Mouse (Mus musculus) CD4-positive, CD25-positive, alpha-beta regulatory T cell (primary cell): ENCODE data around the gene Tmem192. TPM values are rescaled to one million over a fixed set of nuclear protein-coding genes. Genes with fewer than 3 reads are reported as not detected.

Experiments used
- polyA plus RNA-seq: library from polyadenylated mRNA; unstranded; fragments of 100-300 nt; shearing (Covaris generic); gene quantifications from one replicate; pipeline ENCODE4 v1.2.1, GENCODE M21; 2017

Gene Tmem192
- 87.3 TPM for polyA plus RNA-seq

DNA sequence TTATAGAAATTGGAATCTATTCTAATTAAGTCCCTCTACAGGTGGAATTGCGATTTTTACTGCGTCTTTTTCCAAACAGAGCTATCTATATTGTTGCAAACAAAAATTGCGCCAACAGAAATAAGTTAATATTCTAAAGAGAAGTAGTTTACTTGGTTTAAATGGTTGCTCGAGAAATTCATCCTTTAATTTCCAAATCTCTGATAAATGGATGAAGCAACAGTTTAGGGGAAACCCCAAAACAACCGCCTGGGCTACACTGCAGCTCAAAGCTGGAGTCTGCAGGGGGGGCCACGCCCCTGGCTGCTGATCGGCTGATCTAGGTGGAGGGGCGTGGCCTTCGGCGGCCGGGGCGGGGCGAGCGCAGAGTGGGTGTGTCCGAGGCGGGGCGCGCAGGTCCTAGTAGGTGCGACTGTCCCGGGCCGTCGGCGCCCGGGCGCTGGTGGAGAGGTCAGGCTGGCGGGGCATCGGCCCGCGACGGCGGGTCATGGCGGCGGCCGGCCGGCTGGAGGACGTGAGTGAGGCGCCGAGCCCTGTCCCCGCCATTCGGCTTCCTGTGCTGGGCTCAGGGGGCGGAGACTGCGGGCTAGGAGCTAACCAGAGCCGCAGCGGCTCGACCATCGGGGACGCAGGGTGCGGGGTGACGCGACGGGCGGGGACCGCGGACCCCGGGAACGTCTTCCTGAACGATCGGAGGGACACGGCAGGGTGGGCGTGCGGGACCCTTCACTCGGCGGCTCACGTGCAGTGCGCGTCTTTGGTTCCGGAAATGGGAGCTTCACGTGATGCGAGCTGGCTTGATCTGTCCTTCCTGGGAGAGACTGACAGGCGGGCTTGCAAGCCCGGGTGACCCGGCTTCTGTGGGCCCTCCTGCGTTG, at the start of gene Tmem192:
TSS of gene Tmem192 (plus strand) at position 366 of the 878 bp plus-strand sequence.

DNA sequence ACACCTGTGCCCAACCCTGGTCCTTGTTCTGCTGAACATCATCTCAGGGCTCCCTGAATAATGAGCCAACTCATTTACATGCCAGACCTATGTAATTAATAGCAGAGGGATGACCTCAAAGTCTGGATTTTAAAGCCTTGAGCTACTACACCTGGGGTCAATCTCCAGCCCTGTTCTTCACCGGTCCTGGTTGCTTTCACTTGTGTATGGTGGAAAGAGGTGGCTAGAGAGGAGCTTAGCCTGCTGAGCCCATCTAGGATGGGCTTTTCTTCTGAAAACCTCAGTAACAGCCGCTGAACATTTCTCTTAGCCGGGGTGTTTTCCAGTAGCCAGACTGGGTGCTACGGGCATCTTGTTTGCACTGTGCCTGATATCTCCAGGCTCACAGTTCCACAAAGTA, 40.7 kb downstream of the Tmem192 start, which contains the start of gene Trim75:
TSS of gene Trim75 (minus strand) at position 101 of the 400 bp plus-strand sequence.

DNA sequence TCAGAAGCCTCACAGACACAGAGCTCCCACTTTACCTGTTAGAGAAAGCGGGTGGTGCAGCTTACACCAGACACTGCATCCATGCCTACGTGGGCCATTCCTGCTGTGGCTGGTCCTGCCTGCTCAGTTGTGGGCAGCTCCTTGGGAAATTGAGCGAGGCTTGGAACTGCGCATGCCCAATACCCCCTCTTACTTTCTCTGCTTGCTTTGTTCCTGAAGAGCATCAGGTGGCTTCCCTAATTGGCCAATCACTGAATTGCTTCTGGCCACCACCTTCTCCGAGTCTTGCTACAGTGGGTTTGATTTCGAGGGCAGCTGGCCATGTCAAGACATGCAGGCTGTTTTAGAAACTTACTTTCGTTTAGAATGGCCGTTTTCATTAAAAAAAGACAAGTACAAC, 71.4 kb downstream of the Tmem192 start, which contains the start of the genes Trim61 and Trim60:
TSS of gene Trim61 (minus strand) at position 101 of the 400 bp plus-strand sequence.
TSS of gene Trim60 (minus strand) at position 162 of the 400 bp plus-strand sequence.

Other genes with a start within 250 kb of the Tmem192 start
- gene Msmo1, start 213.4 kb upstream of the Tmem192 start, polyA plus RNA-seq, result 61.7 TPM
- 21.1 TPM for gene Klhl2, start 97.2 kb upstream of the Tmem192 start, polyA plus RNA-seq
- gene Trim75, start 40.6 kb downstream of the Tmem192 start, polyA plus RNA-seq, result 0.07 TPM
- not detected for gene Trim61, start 71.3 kb downstream of the Tmem192 start, polyA plus RNA-seq
- gene Trim60, start 71.4 kb downstream of the Tmem192 start, polyA plus RNA-seq, result 0.06 TPM
- not detected for gene Apela, start 90.2 kb downstream of the Tmem192 start, polyA plus RNA-seq
- gene Gm10663, start 127.8 kb downstream of the Tmem192 start, polyA plus RNA-seq, result not detected
- gene BC030870, start 182.4 kb downstream of the Tmem192 start, polyA plus RNA-seq, result not detected